Mouse (Mus musculus): ENCODE results near the gene Smg7. TPM values are rescaled to one million over a fixed set of nuclear protein-coding genes. Genes with fewer than 3 reads are reported as not detected.

The Smg7 gene
- polyA plus RNA-seq, 1 experiment, result 16.6 TPM

GRCm38 (mm10) chr1:152838026-152838702 lies 64.3 kb downstream of the Smg7 start:
- no peak for TF ChIP-seq MYOG (IDR thresholded peaks at IDR 0.05; ENCODE audit: control insufficient read depth, extremely low read depth, insufficient read length)
- no peak for TF ChIP-seq CEBPB (IDR thresholded peaks at IDR 0.05; ENCODE audit: low read depth)
- TF ChIP-seq MYOD1 (IDR thresholded peaks at IDR 0.05; ENCODE audit: control insufficient read depth, insufficient read length, low read depth), result no peak
- no peak for TF ChIP-seq MAX (IDR thresholded peaks at IDR 0.05)
- no peak for TF ChIP-seq CTCF (IDR thresholded peaks at IDR 0.05; ENCODE audit: control insufficient read depth, insufficient read depth, insufficient read length)
- TF ChIP-seq FOSL1 (IDR thresholded peaks at IDR 0.05; ENCODE audit: insufficient read depth, low read length, poor library complexity, severe bottlenecking), result no peak
- TF ChIP-seq USF1 (IDR thresholded peaks at IDR 0.05; ENCODE audit: low read depth), result no peak
- Histone ChIP-seq H3ac (ENCODE audit: control insufficient read depth, insufficient read length, low read depth) (no peak overlapping the region), H3K79me2 (ENCODE audit: control insufficient read depth, insufficient read depth) (no peaks in the 10 kb centered on the region), H3K36me3 (ENCODE audit: control insufficient read depth, insufficient read depth) (peaks cover 67% of the 10 kb centered on the region), H3K27me3 (ENCODE audit: control insufficient read depth, insufficient read depth, insufficient read length) (no peaks in the 10 kb centered on the region), H3K4me3 (ENCODE audit: insufficient read depth, poor library complexity, severe bottlenecking) (no peak overlapping the region), H3K79me3 (ENCODE audit: low read depth) (no peaks in the 10 kb centered on the region)

GRCm38 (mm10) chr1:152835061-152835460 lies 67.4 kb downstream of the Smg7 start:
- Histone ChIP-seq H3K27me3 (ENCODE audit: control insufficient read depth, insufficient read depth, insufficient read length) (no peaks in the 10 kb centered on the region), H3K79me2 (ENCODE audit: control insufficient read depth, insufficient read depth) (no peaks in the 10 kb centered on the region), H3K4me3 (ENCODE audit: insufficient read depth, poor library complexity, severe bottlenecking) (no peak overlapping the region), H3ac (ENCODE audit: control insufficient read depth, insufficient read length, low read depth) (no peak overlapping the region), H3K79me3 (ENCODE audit: low read depth) (no peaks in the 10 kb centered on the region), H3K36me3 (ENCODE audit: control insufficient read depth, insufficient read depth) (peaks cover 37% of the 10 kb centered on the region)
- TF ChIP-seq CTCF (IDR thresholded peaks at IDR 0.05; ENCODE audit: control insufficient read depth, insufficient read depth, insufficient read length), result no peak
- TF ChIP-seq MYOG (IDR thresholded peaks at IDR 0.05; ENCODE audit: control insufficient read depth, extremely low read depth, insufficient read length), result no peak
- TF ChIP-seq USF1 (IDR thresholded peaks at IDR 0.05; ENCODE audit: low read depth), result no peak
- TF ChIP-seq MAX (IDR thresholded peaks at IDR 0.05), result no peak
- TF ChIP-seq CEBPB (IDR thresholded peaks at IDR 0.05; ENCODE audit: low read depth), result no peak
- TF ChIP-seq MYOD1 (IDR thresholded peaks at IDR 0.05; ENCODE audit: control insufficient read depth, insufficient read length, low read depth), result no peak
- TF ChIP-seq FOSL1 (IDR thresholded peaks at IDR 0.05; ENCODE audit: insufficient read depth, low read length, poor library complexity, severe bottlenecking), result no peak

- TF ChIP-seq MAX (IDR thresholded peaks at IDR 0.05) (no peak), FOSL1 (IDR thresholded peaks at IDR 0.05; ENCODE audit: insufficient read depth, low read length, poor library complexity, severe bottlenecking) (no peak), CTCF (IDR thresholded peaks at IDR 0.05; ENCODE audit: control insufficient read depth, insufficient read depth, insufficient read length) (no peak), CEBPB (IDR thresholded peaks at IDR 0.05; ENCODE audit: low read depth) (no peak), USF1 (IDR thresholded peaks at IDR 0.05; ENCODE audit: low read depth) (no peak), MYOG (IDR thresholded peaks at IDR 0.05; ENCODE audit: control insufficient read depth, extremely low read depth, insufficient read length) (no peak)
- H3ac ChIP-seq (ENCODE audit: control insufficient read depth, insufficient read length, low read depth), result no peak overlapping the region
- H3K4me3 ChIP-seq (ENCODE audit: insufficient read depth, poor library complexity, severe bottlenecking), result no peak overlapping the region
- H3K79me3 ChIP-seq (ENCODE audit: low read depth), result no peaks in the 10 kb centered on the region
- H3K36me3 ChIP-seq (ENCODE audit: control insufficient read depth, insufficient read depth), result peaks cover 14% of the 10 kb centered on the region
- no peaks in the 10 kb centered on the region for H3K27me3 ChIP-seq (ENCODE audit: control insufficient read depth, insufficient read depth, insufficient read length)
- H3K79me2 ChIP-seq (ENCODE audit: control insufficient read depth, insufficient read depth), result no peaks in the 10 kb centered on the region
Observed at GRCm38 (mm10) chr1:152832316-152832715, 70.1 kb downstream of the Smg7 start.

GRCm38 (mm10) chr1:152831619-152832018 lies 70.8 kb downstream of the Smg7 start:
- Histone ChIP-seq H3K79me2 (ENCODE audit: control insufficient read depth, insufficient read depth) (no peaks in the 10 kb centered on the region), H3K79me3 (ENCODE audit: low read depth) (no peaks in the 10 kb centered on the region), H3K27me3 (ENCODE audit: control insufficient read depth, insufficient read depth, insufficient read length) (no peaks in the 10 kb centered on the region), H3K4me3 (ENCODE audit: insufficient read depth, poor library complexity, severe bottlenecking) (no peak overlapping the region), H3K36me3 (ENCODE audit: control insufficient read depth, insufficient read depth) (peaks cover 7% of the 10 kb centered on the region), H3ac (ENCODE audit: control insufficient read depth, insufficient read length, low read depth) (no peak overlapping the region)
- TF ChIP-seq CEBPB (IDR thresholded peaks at IDR 0.05; ENCODE audit: low read depth), result no peak
- no peak for TF ChIP-seq MAX (IDR thresholded peaks at IDR 0.05)
- TF ChIP-seq USF1 (IDR thresholded peaks at IDR 0.05; ENCODE audit: low read depth), result no peak
- no peak for TF ChIP-seq CTCF (IDR thresholded peaks at IDR 0.05; ENCODE audit: control insufficient read depth, insufficient read depth, insufficient read length)
- no peak for TF ChIP-seq MYOD1 (IDR thresholded peaks at IDR 0.05; ENCODE audit: control insufficient read depth, insufficient read length, low read depth)
- TF ChIP-seq FOSL1 (IDR thresholded peaks at IDR 0.05; ENCODE audit: insufficient read depth, low read length, poor library complexity, severe bottlenecking), result no peak
- TF ChIP-seq MYOG (IDR thresholded peaks at IDR 0.05; ENCODE audit: control insufficient read depth, extremely low read depth, insufficient read length), result no peak

- Histone ChIP-seq H3K79me3 (ENCODE audit: low read depth) (no peaks in the 10 kb centered on the region), H3K27me3 (ENCODE audit: control insufficient read depth, insufficient read depth, insufficient read length) (no peaks in the 10 kb centered on the region), H3K4me3 (ENCODE audit: insufficient read depth, poor library complexity, severe bottlenecking) (no peak overlapping the region), H3K36me3 (ENCODE audit: control insufficient read depth, insufficient read depth) (peaks cover 3% of the 10 kb centered on the region), H3K79me2 (ENCODE audit: control insufficient read depth, insufficient read depth) (no peaks in the 10 kb centered on the region), H3ac (ENCODE audit: control insufficient read depth, insufficient read length, low read depth) (no peak overlapping the region)
- no peak for TF ChIP-seq MYOG (IDR thresholded peaks at IDR 0.05; ENCODE audit: control insufficient read depth, extremely low read depth, insufficient read length)
- TF ChIP-seq CEBPB (IDR thresholded peaks at IDR 0.05; ENCODE audit: low read depth), result no peak
- no peak for TF ChIP-seq USF1 (IDR thresholded peaks at IDR 0.05; ENCODE audit: low read depth)
- TF ChIP-seq FOSL1 (IDR thresholded peaks at IDR 0.05; ENCODE audit: insufficient read depth, low read length, poor library complexity, severe bottlenecking), result no peak
- TF ChIP-seq MAX (IDR thresholded peaks at IDR 0.05), result no peak
- TF ChIP-seq CTCF (IDR thresholded peaks at IDR 0.05; ENCODE audit: control insufficient read depth, insufficient read depth, insufficient read length), result no peak
- TF ChIP-seq MYOD1 (IDR thresholded peaks at IDR 0.05; ENCODE audit: control insufficient read depth, insufficient read length, low read depth), result no peak
Observed at GRCm38 (mm10) chr1:152831003-152831402, 71.4 kb downstream of the Smg7 start.
